Mouse (Mus musculus): ENCODE measurements at regions not wholly inside any gene's neighbourhood (a gene's known extent, or its start where the extent isn't known, plus 50 kb on each side); places are given as distances from the start of the nearest gene placed in this dataset.

DNA sequence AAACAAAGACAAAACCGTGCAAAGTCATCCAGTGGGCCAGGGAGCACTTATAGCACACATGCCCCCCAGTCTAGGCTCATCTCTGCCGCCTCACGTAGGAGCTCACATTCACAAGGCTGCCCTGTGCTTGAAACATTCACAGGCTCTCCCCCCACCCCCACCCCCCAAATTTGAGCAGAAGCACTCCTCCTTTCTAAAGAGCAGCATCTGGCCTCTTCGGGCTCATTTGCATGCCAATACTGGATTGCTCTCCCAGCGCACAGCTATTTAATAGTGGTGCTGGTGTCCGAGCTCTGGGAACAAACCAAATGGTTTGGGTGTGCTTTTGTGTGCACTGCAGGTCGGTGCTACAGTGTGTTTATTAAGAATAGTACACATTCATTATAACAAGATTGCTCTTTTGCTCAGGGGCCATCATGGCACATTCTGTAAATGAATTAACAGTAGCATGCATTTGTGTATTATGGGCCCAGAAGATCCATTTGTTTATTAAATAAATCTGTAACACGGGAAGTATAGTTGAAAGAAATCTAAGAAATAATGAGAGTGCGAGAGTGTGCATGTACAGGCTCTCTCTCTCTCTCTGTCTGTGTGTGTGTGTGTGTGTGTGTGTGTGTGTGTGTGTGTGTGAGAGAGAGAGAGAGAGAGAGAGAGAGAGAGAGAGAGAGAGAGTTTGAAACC lies 108.3 kb upstream of the Zeb2 start:
- Histone ChIP-seq H3K9me3 (ENCODE audit: control insufficient read depth, insufficient read depth, low read depth, low read length) (no peaks in the 10 kb centered on the region), H3K4me3 (ENCODE audit: insufficient read depth in 1 of 2, low read depth in 1 of 2, low read length in 2 of 2, poor library complexity in 1 of 2, severe bottlenecking in 1 of 2) (no peak overlapping the region), H3K36me3 (ENCODE audit: control insufficient read depth, insufficient read depth, low read length, poor library complexity, severe bottlenecking) (no peaks in the 10 kb centered on the region), H3K9ac (ENCODE audit: insufficient read depth, low read depth, low read length, poor library complexity, severe bottlenecking) (no peak overlapping the region), H3K4me1 (ENCODE audit: control insufficient read depth in 2 of 2, insufficient read depth in 2 of 2, low read length in 2 of 2, poor library complexity in 1 of 2) (no peaks in the 10 kb centered on the region), H3K27ac (ENCODE audit: insufficient read depth, low read depth, low read length, poor library complexity, severe bottlenecking) (no peak overlapping the region)
- DNase-seq (ENCODE audit: low read depth, low spot score), result no peak
- in situ Hi-C loops (cut with MboI; ENCODE audit: low sequenced_read_pairs in 2 of 2, unreplicated experiment in 2 of 2), result no loop called here
- no peak for TF ChIP-seq ZC3H11A (IDR thresholded peaks at IDR 0.05; ENCODE audit: borderline replicate concordance, low read depth, low read length)
- TF ChIP-seq HCFC1 (IDR thresholded peaks at IDR 0.05; ENCODE audit: borderline replicate concordance, insufficient read depth, low read length), result no peak
- no peak for TF ChIP-seq CHD2 (IDR thresholded peaks at IDR 0.05; ENCODE audit: low read depth, low read length)
- TF ChIP-seq ZNF384 (IDR thresholded peaks at IDR 0.05; ENCODE audit: low read depth, low read length), result no peak
- no peak for TF ChIP-seq MAFK (IDR thresholded peaks at IDR 0.05; ENCODE audit: insufficient read depth, low read depth, low read length)

DNA sequence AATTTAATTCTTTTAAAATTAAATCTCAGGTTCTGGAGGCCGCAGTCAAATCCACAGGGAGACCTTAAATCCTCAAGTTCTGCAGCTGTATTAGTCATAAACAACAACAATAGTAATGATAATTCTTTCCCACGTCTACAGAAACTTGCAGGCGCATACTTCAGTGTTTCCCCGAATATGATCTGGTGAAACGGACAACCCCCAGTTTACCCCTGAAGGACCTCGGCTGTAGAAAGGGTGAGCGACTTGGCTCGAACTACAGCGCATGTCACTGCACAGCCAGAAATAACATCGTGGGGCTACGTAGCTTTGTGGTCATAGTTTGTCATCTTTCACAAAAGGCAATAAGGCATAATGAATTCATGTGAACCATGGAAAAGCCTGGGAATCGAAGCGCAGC lies 105.0 kb upstream of the Zeb2 start:
- no peak overlapping the region for H3K9ac ChIP-seq (ENCODE audit: insufficient read depth, low read depth, low read length, poor library complexity, severe bottlenecking)
- in situ Hi-C loops (cut with MboI; ENCODE audit: low sequenced_read_pairs in 2 of 2, unreplicated experiment in 2 of 2), result no loop called here
- DNase-seq (ENCODE audit: low read depth, low spot score), result no peak
- no peaks in the 10 kb centered on the region for H3K4me1 ChIP-seq (ENCODE audit: control insufficient read depth in 2 of 2, insufficient read depth in 2 of 2, low read length in 2 of 2, poor library complexity in 1 of 2)
- no peak overlapping the region for H3K4me3 ChIP-seq (ENCODE audit: insufficient read depth in 1 of 2, low read depth in 1 of 2, low read length in 2 of 2, poor library complexity in 1 of 2, severe bottlenecking in 1 of 2)
- H3K9me3 ChIP-seq (ENCODE audit: control insufficient read depth, insufficient read depth, low read depth, low read length), result no peaks in the 10 kb centered on the region
- no peaks in the 10 kb centered on the region for H3K36me3 ChIP-seq (ENCODE audit: control insufficient read depth, insufficient read depth, low read length, poor library complexity, severe bottlenecking)
- no peak for TF ChIP-seq CHD2 (IDR thresholded peaks at IDR 0.05; ENCODE audit: low read depth, low read length)
- no peak for TF ChIP-seq ZC3H11A (IDR thresholded peaks at IDR 0.05; ENCODE audit: borderline replicate concordance, low read depth, low read length)
- no peak for TF ChIP-seq MAFK (IDR thresholded peaks at IDR 0.05; ENCODE audit: insufficient read depth, low read depth, low read length)
- TF ChIP-seq HCFC1 (IDR thresholded peaks at IDR 0.05; ENCODE audit: borderline replicate concordance, insufficient read depth, low read length), result no peak
- no peak for TF ChIP-seq ZNF384 (IDR thresholded peaks at IDR 0.05; ENCODE audit: low read depth, low read length)
- no peak overlapping the region for H3K27ac ChIP-seq (ENCODE audit: insufficient read depth, low read depth, low read length, poor library complexity, severe bottlenecking)

DNA sequence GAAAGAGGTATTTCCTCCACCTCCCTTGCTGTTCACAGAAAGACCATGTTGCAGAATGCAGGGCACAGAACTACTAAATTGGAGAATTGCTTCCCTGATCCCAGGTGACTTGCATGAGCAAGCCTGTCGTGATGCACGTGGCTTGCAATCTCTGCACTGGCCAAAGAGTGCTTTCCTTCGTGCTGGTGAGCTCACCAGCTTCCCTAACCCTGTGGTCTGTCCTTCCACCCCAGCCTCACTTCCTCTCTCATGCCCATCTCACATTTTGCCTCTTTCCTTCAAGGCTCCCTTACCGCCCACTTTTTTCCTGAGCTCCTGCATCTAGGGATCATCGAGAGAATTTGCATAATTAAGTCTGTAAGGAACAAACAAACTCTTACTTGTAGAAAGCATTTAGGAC lies 102.7 kb upstream of the Zeb2 start:
- Histone ChIP-seq H3K9ac (ENCODE audit: insufficient read depth, low read depth, low read length, poor library complexity, severe bottlenecking) (no peak overlapping the region), H3K4me1 (ENCODE audit: control insufficient read depth in 2 of 2, insufficient read depth in 2 of 2, low read length in 2 of 2, poor library complexity in 1 of 2) (no peaks in the 10 kb centered on the region), H3K27ac (ENCODE audit: insufficient read depth, low read depth, low read length, poor library complexity, severe bottlenecking) (no peak overlapping the region), H3K4me3 (ENCODE audit: insufficient read depth in 1 of 2, low read depth in 1 of 2, low read length in 2 of 2, poor library complexity in 1 of 2, severe bottlenecking in 1 of 2) (no peak overlapping the region), H3K9me3 (ENCODE audit: control insufficient read depth, insufficient read depth, low read depth, low read length) (no peaks in the 10 kb centered on the region), H3K36me3 (ENCODE audit: control insufficient read depth, insufficient read depth, low read length, poor library complexity, severe bottlenecking) (no peaks in the 10 kb centered on the region)
- TF ChIP-seq ZC3H11A (IDR thresholded peaks at IDR 0.05; ENCODE audit: borderline replicate concordance, low read depth, low read length), result no peak
- TF ChIP-seq HCFC1 (IDR thresholded peaks at IDR 0.05; ENCODE audit: borderline replicate concordance, insufficient read depth, low read length), result no peak
- no peak for TF ChIP-seq ZNF384 (IDR thresholded peaks at IDR 0.05; ENCODE audit: low read depth, low read length)
- no peak for TF ChIP-seq MAFK (IDR thresholded peaks at IDR 0.05; ENCODE audit: insufficient read depth, low read depth, low read length)
- no peak for TF ChIP-seq CHD2 (IDR thresholded peaks at IDR 0.05; ENCODE audit: low read depth, low read length)
- in situ Hi-C loops (cut with MboI; ENCODE audit: low sequenced_read_pairs in 2 of 2, unreplicated experiment in 2 of 2), result no loop called here
- no peak for DNase-seq (ENCODE audit: low read depth, low spot score)

DNA sequence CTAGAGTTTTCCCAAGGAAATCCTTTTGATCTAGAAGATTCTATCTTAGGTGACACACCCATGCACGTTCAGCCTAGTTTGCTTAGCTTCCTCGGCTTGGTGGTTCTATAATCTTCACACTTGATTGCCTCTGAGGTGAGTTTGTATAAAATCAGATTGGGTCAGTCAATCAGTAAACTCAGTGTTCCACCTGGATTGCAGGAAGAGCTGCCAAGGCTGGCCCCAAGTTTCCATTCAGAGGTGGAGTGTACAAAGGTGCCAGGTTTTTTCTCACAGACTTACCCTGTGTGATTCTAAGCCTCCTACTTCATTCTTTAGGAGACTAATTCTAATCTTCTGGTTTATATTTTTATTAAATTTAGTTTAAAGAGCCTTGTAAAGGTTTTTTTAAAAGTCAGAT lies 95.6 kb upstream of the Zeb2 start:
- H3K9me3 ChIP-seq (ENCODE audit: control insufficient read depth, insufficient read depth, low read depth, low read length), result no peaks in the 10 kb centered on the region
- H3K27ac ChIP-seq (ENCODE audit: insufficient read depth, low read depth, low read length, poor library complexity, severe bottlenecking), result no peak overlapping the region
- no peak overlapping the region for H3K4me3 ChIP-seq (ENCODE audit: insufficient read depth in 1 of 2, low read depth in 1 of 2, low read length in 2 of 2, poor library complexity in 1 of 2, severe bottlenecking in 1 of 2)
- no peak for DNase-seq (ENCODE audit: low read depth, low spot score)
- H3K36me3 ChIP-seq (ENCODE audit: control insufficient read depth, insufficient read depth, low read length, poor library complexity, severe bottlenecking), result no peaks in the 10 kb centered on the region
- in situ Hi-C loops (cut with MboI; ENCODE audit: low sequenced_read_pairs in 2 of 2, unreplicated experiment in 2 of 2), result no loop called here
- TF ChIP-seq ZC3H11A (IDR thresholded peaks at IDR 0.05; ENCODE audit: borderline replicate concordance, low read depth, low read length), result no peak
- no peak for TF ChIP-seq MAFK (IDR thresholded peaks at IDR 0.05; ENCODE audit: insufficient read depth, low read depth, low read length)
- no peak for TF ChIP-seq ZNF384 (IDR thresholded peaks at IDR 0.05; ENCODE audit: low read depth, low read length)
- no peak for TF ChIP-seq HCFC1 (IDR thresholded peaks at IDR 0.05; ENCODE audit: borderline replicate concordance, insufficient read depth, low read length)
- no peak for TF ChIP-seq CHD2 (IDR thresholded peaks at IDR 0.05; ENCODE audit: low read depth, low read length)
- no peaks in the 10 kb centered on the region for H3K4me1 ChIP-seq (ENCODE audit: control insufficient read depth in 2 of 2, insufficient read depth in 2 of 2, low read length in 2 of 2, poor library complexity in 1 of 2)
- no peak overlapping the region for H3K9ac ChIP-seq (ENCODE audit: insufficient read depth, low read depth, low read length, poor library complexity, severe bottlenecking)

Measured in ES-E14 (cell line).